Comparison of ENCODE assay signal across 8 mouse cellular contexts in the genomic region with DNA sequence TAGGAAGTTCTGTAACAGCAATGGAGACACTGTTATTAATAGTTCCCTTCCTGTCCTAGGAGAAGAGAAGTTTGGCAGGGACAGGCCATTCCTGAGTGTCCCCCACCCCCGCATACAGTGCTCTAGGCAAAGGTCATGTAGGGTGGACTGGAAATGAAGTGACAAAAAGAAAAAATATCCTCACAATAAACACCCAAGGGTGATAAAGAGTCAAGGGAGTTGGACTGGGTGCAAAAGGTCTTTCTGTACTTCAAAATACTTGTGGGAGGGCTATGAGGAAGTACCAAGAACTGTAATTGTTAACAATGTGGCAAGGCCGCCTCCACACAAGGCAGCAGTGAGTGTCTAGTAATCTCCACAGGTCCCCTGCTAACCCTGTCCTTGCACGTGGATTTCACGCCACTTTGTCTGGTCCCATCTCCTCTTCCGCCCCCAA. TPM values are rescaled to one million over a fixed set of nuclear protein-coding genes. Genes with fewer than 3 reads are reported as not detected.
DNase-seq lines count a peak whose midpoint lies in the region; ATAC-seq lines count a peak whose summit lies in the region.

No protein-coding gene starts in this region.

- H3K27me3 ChIP-seq in heart, embryonic 12.5 days (replicated peaks), result no peaks in the 10 kb centered on the region
- H3K27me3 ChIP-seq in kidney, embryonic 15.5 days, result no peaks in the 10 kb centered on the region

- peak; percentile 12 for DNase-seq in cerebellum, adult 11 months
- DNase-seq in cerebellum, postnatal 25 days, result peak; percentile 7 to 8
- peak; percentile 31 for DNase-seq in lung, postnatal 14 days
- peak; percentile 14 to 67 for DNase-seq in spleen, postnatal 4 days (ENCODE audit: low spot score in 2 of 2)
- no peak for DNase-seq in frontal cortex, postnatal 36 days (ENCODE audit: low spot score in 2 of 2)

- peak overlapping the region; percentile 48; the same call in 1 of the 2 replicates for H3K4me3 ChIP-seq in heart, embryonic 12.5 days
- H3K4me3 ChIP-seq in kidney, embryonic 15.5 days (replicated peaks), result no peak overlapping the region

- ATAC-seq in cerebellum, adult (ENCODE audit: insufficient number of reproducible peaks, low FRiP score, low TSS enrichment), result no peak
- no peak for ATAC-seq in heart, embryonic 12.5 days (ENCODE audit: insufficient number of reproducible peaks, low FRiP score)
- no peak for ATAC-seq in kidney, embryonic 15.5 days (replicated peaks; ENCODE audit: low FRiP score)

- peak overlapping the region; percentile 61 for H3K4me2 ChIP-seq in heart, embryonic 12.5 days
- H3K4me2 ChIP-seq in kidney, embryonic 15.5 days, result peak overlapping the region; percentile 55

- H3K36me3 ChIP-seq in heart, embryonic 12.5 days, result no peaks in the 10 kb centered on the region
- H3K36me3 ChIP-seq in kidney, embryonic 15.5 days, result no peaks in the 10 kb centered on the region

- 31% methylated on average over 5 of the region's 5 CpGs for WGBS in heart, embryonic 12.5 days
- WGBS in kidney, embryonic 15.5 days, result 48% methylated on average over 5 of the region's 5 CpGs

- H3K4me1 ChIP-seq in heart, embryonic 12.5 days (replicated peaks), result 0 out of 2 replicates have a peak, but pooled peaks cover 5% of the 10 kb centered on the region
- 0 out of 2 replicates have a peak, but pooled peaks cover 5% of the 10 kb centered on the region for H3K4me1 ChIP-seq in kidney, embryonic 15.5 days

- H3K9me3 ChIP-seq in heart, embryonic 12.5 days (replicated peaks), result 0 out of 2 replicates have a peak, but pooled peaks cover 3% of the 10 kb centered on the region
- H3K9me3 ChIP-seq in kidney, embryonic 15.5 days (replicated peaks), result no peaks in the 10 kb centered on the region

- H3K9ac ChIP-seq in heart, embryonic 12.5 days, result no peak overlapping the region
- H3K9ac ChIP-seq in kidney, embryonic 15.5 days, result no peak overlapping the region

- peak overlapping the region; percentile 92 for H3K27ac ChIP-seq in heart, embryonic 12.5 days (ENCODE audit: poor library complexity, severe bottlenecking)
- H3K27ac ChIP-seq in kidney, embryonic 15.5 days, result peak overlapping the region; percentile 93

RNA-seq across cellular contexts. Expression of gene Stag2, which starts 1.1 kb away (rescaled TPM):
- polyA plus RNA-seq in heart, embryonic 12.5 days (2016; fragmentation: Nextera tagmentation; extraction: Ambion mirVana), result 42.7 and 48.2 TPM in 2 replicates
- polyA plus RNA-seq in kidney, embryonic 15.5 days (2015; fragmentation: Nextera tagmentation; extraction: Ambion mirVana), result 41.9 and 47.1 TPM in 2 replicates

Comparison
In these comparisons a context has a peak if more than half of its experiments do, and no peak if none do; other contexts are left out.
1. DNase-seq: peak in cerebellum, adult 11 months (single experiment), cerebellum, postnatal 25 days (2 of 2), lung, postnatal 14 days (single experiment) and spleen, postnatal 4 days (2 of 2); none in frontal cortex, postnatal 36 days (0 of 2).